Mouse (Mus musculus) naive thymus-derived CD4-positive, alpha-beta T cell, adult 5 months (primary cell): ENCODE measurements around the gene Foxe3. TPM values are rescaled to one million over a fixed set of nuclear protein-coding genes. Genes with fewer than 3 reads are reported as not detected.

Source experiments
- polyA plus RNA-seq: library from polyadenylated mRNA; unstranded; fragments of 100-300 nt; shearing (Covaris generic); gene quantifications from one replicate; pipeline ENCODE4 v1.2.1, GENCODE M21; 2017

The Foxe3 gene
- polyA plus RNA-seq, result not detected

GRCm38 (mm10) chr4:114925917-114926312 lies at the start of gene Foxe3:
Foxe3 (minus strand) TSS chr4:114926013.

GRCm38 (mm10) chr4:114908829-114909601 lies 16.8 kb downstream of the Foxe3 start, which contains the start of gene Foxd2:
Foxd2 (minus strand) TSS chr4:114908873.

Other genes starting within 250 kb of the Foxe3 start
- gene Gm12830, start 104.3 kb downstream of the Foxe3 start, polyA plus RNA-seq, result not detected
- 1.9 TPM for gene Foxd2, start 17.1 kb downstream of the Foxe3 start, polyA plus RNA-seq
- gene Cmpk1, start 61.2 kb upstream of the Foxe3 start, polyA plus RNA-seq, result 92.8 TPM
- gene Stil, start 74.1 kb upstream of the Foxe3 start, polyA plus RNA-seq, result 0.47 TPM
- gene Tal1, start 130.4 kb upstream of the Foxe3 start, polyA plus RNA-seq, result not detected
- not detected for gene Pdzk1ip1, start 162.7 kb upstream of the Foxe3 start, polyA plus RNA-seq
- not detected for gene Cyp4x1, start 208.3 kb upstream of the Foxe3 start, polyA plus RNA-seq